Mouse (Mus musculus) adrenal gland, postnatal 10 days (tissue): ENCODE results near the gene Stim2. TPM values are rescaled to one million over a fixed set of nuclear protein-coding genes. Genes with fewer than 3 reads are reported as not detected.
A peak's percentile ranks its signal among the peaks of the same experiment; 100 is the strongest.

ENCODE experiments used
- DNase-seq: peaks from one replicate; pipeline ENCODE4 v3.0.0; 2021; ENCODE audit warnings: mixed read lengths
- total RNA-seq, 2 experiments: library from RNA; stranded (reverse); gene quantifications; 2 replicates each; pipeline ENCODE4 v1.2.3; 2021

Gene Stim2
- total RNA-seq, 2 experiments from 2014 or later, result 28.7 to 35.1 TPM

GRCm38 (mm10) chr5:54116538-54116937, 118.2 kb downstream of the Stim2 start:
- no peak for DNase-seq

DNA sequence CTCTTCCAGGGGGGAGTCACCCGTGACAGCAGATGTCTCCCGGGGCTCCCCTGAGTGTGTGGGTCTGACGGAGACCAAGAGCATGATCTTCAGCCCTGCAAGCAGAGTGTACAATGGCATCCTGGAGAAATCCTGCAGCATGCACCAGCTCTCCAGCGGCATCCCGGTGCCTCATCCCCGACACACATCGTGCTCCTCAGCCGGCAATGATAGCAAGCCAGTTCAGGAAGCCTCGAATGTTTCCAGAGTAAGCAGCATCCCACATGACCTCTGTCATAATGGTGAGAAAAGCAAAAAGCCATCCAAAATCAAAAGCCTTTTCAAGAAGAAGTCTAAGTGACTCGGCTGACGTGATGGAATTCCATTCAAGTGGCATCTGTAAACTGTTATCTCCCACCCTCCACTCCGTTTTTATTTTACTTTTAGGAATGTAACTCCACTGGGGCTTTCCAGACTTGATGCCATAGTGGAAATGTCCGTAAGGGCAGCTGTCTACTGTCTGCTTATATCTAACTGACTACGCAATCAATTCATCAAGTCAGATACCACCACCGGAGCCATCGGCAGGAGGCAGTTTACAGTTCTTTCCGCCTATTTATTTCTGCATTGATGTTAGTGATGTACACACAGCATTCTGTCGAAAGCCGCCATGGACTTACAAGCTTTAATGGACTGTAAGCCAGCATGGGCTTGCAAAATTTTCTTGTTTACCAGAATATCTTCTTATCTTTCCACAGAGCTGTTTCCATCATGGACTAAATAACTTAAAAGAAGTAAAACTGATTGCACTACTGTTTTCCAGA, 120.3 kb downstream of the Stim2 start:
- DNase-seq, result no peak

GRCm38 (mm10) chr5:54148091-54148795, 149.9 kb downstream of the Stim2 start:
- DNase-seq, result no peak

DNA sequence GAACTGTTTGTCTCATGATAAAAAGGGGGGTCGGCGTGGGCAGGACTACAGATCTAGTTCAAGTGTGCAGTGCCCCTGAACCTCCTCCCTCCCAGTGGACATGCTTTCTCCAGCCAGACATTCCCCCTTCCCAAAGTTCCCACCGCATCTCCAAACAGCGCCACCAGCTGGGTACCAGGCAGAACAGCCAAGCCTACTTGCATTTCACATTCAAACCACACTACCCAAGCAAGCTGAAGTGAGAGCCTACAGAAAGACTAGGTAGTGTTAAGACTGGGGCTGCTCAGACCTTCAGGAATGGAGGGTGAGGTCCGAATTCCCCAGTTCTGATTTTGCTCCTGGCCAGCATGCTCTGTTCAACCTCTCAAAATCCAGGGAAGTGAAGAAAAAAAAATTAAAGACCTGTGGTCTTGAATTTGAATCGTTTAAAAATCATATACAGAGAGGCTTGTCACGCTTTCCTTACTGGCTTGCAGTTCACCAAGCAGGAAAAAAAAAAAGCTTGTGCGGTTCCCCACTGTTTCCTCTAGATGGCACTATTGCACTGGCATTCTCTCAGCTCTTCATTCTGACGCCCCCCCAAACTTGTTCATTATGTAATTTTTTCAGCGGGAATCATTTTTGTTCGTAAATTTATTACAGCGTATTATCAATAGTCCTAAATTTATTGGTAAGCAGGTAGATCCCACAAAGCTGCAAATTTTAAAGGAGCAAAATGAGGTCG, 156.4 kb downstream of the Stim2 start:
- DNase-seq, result peak; percentile 14

DNA sequence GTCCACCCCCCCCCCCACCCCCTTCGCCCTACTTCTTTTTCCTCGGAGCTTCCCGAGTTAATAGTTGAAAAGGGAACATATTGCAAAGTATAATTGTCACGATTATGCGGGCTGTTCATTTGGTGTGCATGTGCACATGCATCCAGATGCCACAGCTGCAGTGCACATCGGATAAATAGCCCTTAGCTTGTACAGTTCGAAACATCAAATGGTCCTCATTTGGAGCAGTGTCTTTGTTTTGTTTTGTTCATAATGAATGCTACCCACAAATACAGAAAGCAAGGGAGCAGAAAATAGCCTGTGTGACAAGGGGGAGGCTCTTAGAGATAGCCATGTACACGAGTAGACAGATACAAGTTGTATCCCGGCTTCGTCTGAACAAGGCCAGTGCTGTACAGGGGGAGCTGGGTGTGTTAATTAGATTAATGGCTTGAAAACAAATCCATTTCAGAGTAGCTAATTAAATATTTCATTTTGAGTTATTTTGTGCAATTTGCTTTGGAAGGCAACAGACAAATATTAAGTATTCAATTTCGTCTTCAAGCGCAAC, 157.0 kb downstream of the Stim2 start:
- DNase-seq, result no peak

DNA sequence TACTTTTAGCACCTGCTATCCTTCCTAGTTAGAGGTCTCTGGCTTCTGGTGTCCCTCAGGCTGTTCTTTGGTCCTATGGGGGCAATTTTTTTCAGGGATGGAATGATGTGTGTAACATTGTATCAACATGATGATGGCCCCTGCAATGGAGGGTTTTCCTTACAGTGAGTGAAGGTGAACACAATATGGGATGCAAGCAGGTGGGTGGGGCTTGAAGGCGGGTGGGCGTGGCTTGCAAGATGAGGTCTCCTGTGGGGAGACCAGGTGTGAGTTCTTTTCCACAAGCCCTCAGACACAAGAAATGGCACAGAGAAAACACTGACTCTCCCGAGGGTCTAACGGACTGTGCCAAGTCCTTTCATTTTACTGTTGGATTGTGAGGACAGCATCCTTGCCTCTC, 157.6 kb downstream of the Stim2 start:
- no peak for DNase-seq

DNA sequence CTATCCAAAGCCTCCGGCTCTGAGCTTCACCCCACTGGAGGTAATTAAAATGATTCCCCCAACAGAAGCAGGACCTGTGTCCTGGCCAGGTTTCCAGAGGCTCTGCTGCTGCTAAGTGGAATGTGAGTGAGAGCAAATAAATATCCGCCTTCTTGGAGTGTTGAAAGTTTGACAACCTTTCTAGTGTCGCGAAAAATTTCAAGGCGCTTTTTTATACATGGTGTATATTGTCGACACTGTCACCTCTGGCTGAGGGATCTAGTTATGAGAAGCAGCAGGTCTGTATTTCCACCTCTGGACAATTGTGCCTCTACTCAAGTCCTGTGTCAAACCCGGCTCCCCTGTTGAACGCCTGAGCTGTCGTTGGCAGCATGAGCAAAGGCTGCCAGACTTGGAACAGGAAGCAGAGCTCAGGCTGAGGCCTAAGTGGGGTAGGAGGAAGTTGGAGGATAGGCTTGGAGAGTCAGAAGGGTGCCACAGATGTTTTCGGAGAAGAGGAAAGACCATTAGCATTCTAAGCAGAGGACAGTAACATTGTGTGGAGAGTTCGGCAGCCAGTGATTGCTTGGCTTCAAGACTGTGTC, 158.7 kb downstream of the Stim2 start:
- no peak for DNase-seq

- no peak for DNase-seq
Observed at GRCm38 (mm10) chr5:54158230-54158629, 159.9 kb downstream of the Stim2 start.

GRCm38 (mm10) chr5:54159156-54159793, 161.0 kb downstream of the Stim2 start:
- DNase-seq, result no peak

GRCm38 (mm10) chr5:54160561-54160960, 162.3 kb downstream of the Stim2 start:
- DNase-seq, result no peak

DNA sequence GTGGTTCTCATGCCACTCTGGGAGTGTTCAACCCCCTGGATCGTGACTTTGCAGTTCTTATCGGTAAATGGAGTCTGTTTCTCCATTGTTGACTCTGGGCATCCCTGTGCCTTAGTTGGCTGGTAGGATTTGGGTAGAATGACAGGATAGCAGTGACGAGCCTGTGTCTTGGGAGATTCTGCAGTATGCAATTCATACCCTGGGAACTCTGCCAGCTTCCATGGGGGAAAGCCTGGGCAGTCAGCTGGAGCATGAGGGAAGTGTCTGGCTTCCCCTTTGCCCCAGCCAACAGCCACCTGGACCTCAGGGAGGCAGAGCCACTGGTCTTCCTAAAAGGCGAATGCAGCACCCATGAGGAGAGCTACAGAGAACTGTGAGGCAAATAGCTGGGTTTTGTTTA, 165.6 kb downstream of the Stim2 start:
- DNase-seq, result peak; percentile 12

Other genes starting within 250 kb of the Stim2 start
- gene Tbc1d19, start 188.9 kb upstream of the Stim2 start, total RNA-seq, result 10 to 100 TPM; 19.5 to 31.5 TPM